Mouse (Mus musculus): Measurements from ENCODE around the gene Hist1h3h. TPM values are rescaled to one million over a fixed set of nuclear protein-coding genes. Genes with fewer than 3 reads are reported as not detected.
"Not testable (repeated sequence)": the region's sequence is repeated elsewhere in the genome, so short reads cannot be mapped to it uniquely, and the experiment has no call there.

Hist1h3h gene
- polyA plus RNA-seq, 1 experiment = 20.5 TPM

GRCm38 (mm10) chr13:21734010-21734905 lies 16.8 kb downstream of the Hist1h3h start:
- Histone ChIP-seq H3K36me3 (ENCODE audit: control insufficient read depth, insufficient read depth, low read length) (no peaks in the 10 kb centered on the region), H3K27ac (ENCODE audit: control insufficient read depth, insufficient read depth, low read depth, low read length) (peak overlapping the region; percentile 80), H3K27me3 (ENCODE audit: control insufficient read depth, insufficient read depth, low read length) (no peaks in the 10 kb centered on the region), H3K4me1 (ENCODE audit: control insufficient read depth, insufficient read depth, low read length) (peaks cover 4% of the 10 kb centered on the region), H3K4me3 (ENCODE audit: control insufficient read depth, low read depth, low read length) (peak overlapping the region; percentile 63)
- TF ChIP-seq CTCF (IDR thresholded peaks at IDR 0.05; ENCODE audit: control insufficient read depth, insufficient read depth, insufficient replicate concordance, low read depth, low read length) (peak; percentile 29; the same call in 1 of the 2 replicates), POLR2A (IDR thresholded peaks at IDR 0.05; ENCODE audit: control insufficient read depth, low read depth, low read length) (no peak)

DNA sequence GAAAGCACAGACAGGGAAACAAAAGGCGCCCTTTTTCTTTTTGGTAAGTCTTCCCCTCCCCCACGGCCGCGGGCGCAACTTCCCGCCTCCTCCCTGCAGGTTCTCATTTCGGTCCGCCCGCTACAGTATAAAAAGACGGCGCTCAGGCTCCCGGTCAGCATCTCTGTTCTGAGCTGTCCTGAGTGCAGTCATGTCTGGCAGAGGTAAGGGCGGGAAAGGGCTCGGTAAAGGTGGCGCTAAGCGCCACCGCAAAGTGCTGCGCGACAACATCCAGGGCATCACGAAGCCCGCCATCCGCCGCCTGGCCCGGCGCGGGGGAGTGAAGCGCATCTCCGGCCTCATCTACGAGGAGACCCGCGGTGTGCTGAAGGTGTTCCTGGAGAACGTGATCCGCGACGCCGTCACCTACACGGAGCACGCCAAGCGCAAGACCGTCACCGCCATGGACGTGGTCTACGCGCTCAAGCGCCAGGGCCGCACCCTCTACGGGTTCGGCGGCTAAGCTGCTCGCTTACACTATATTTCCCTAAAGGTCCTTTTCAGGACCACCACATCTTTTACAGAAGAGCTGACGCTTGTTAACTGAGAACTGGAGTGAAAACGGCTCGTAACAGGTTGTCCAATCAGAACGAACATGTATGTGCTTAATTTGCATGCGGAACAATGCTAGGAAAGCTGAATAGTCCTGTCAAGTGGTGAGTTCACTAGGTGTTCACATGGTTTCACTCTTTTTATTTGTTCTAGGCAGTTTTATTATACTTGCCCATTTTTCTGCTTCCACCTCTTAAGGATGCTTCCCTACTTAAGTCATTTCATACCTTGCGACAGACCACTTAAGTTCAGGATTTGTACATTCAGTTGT lies 17.7 kb downstream of the Hist1h3h start, which contains the start of gene Hist1h4j:
Hist1h4j (plus strand) TSS at position 159 of the 862 bp plus-strand sequence.
- peak; percentile 77 for TF ChIP-seq POLR2A (IDR thresholded peaks at IDR 0.05; ENCODE audit: control insufficient read depth, low read depth, low read length)
- H3K36me3 ChIP-seq (ENCODE audit: control insufficient read depth, insufficient read depth, low read length); H3K4me1 ChIP-seq (ENCODE audit: control insufficient read depth, insufficient read depth, low read length); H3K27me3 ChIP-seq (ENCODE audit: control insufficient read depth, insufficient read depth, low read length): not testable (repeated sequence)
- peak within 1 kb of the TSS; percentile 63 for H3K4me3 ChIP-seq (ENCODE audit: control insufficient read depth, low read depth, low read length)
- H3K27ac ChIP-seq (ENCODE audit: control insufficient read depth, insufficient read depth, low read depth, low read length) = peak within 1 kb of the TSS; percentile 80

DNA sequence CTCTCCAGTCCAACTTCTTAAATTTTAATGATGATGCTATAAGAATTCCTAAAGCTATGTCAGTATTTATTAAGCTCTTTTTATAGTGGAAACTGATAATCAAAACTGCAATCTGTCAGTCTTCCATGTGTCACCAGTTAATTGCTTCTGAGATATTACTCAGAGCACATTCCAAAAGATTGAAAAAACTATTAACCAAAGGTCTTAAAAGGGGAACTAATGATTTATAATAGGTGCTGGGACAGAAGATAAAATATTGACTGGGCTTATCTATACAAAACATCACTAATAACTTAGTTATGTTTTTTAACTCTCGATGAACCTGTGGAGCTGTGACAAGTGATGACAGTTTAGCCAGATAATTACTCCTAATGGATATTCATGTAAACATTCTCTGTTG lies 27.5 kb downstream of the Hist1h3h start:
- Histone ChIP-seq H3K4me1 (ENCODE audit: control insufficient read depth, insufficient read depth, low read length) (no peaks in the 10 kb centered on the region), H3K4me3 (ENCODE audit: control insufficient read depth, low read depth, low read length) (no peak overlapping the region), H3K36me3 (ENCODE audit: control insufficient read depth, insufficient read depth, low read length) (no peaks in the 10 kb centered on the region), H3K27ac (ENCODE audit: control insufficient read depth, insufficient read depth, low read depth, low read length) (no peak overlapping the region), H3K27me3 (ENCODE audit: control insufficient read depth, insufficient read depth, low read length) (no peaks in the 10 kb centered on the region)
- no peak for TF ChIP-seq POLR2A (IDR thresholded peaks at IDR 0.05; ENCODE audit: control insufficient read depth, low read depth, low read length)
- no peak for TF ChIP-seq CTCF (IDR thresholded peaks at IDR 0.05; ENCODE audit: control insufficient read depth, insufficient read depth, insufficient replicate concordance, low read depth, low read length)

DNA sequence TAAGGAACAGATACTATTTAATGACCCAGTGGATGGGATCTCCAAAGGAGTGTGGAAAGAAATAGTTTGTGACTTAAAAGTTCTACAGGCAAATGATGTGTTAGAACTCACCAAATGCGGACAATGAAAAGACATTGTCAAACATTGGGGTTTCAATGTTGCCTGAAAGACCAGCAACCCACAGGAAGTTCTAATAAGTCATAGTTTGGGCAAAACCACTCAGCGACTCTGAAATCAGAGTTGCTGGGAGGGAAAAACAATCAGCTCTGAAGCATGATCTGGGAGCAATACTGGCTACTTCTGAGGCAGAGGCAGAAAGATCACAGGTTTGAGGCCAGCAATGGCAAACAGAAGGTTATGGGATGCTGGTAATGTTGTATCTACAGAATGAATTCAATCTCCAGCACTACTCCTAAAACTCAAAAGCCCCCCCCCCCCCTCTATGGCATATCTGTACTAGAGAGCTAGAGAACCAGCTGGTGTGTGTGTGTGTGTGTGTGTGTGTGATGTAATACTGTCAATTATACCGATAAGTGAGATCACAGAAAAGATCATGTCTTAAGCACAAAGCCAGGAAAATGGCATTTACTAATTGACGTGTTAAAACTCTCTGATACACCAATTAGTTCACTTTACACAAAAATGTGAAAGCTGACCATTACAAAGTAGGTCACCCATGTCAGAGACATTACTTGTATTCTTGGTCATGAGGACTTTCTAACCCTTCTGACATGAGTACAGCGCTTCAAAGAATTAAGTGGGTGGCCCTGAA lies 32.1 kb downstream of the Hist1h3h start:
- TF ChIP-seq CTCF (IDR thresholded peaks at IDR 0.05; ENCODE audit: control insufficient read depth, insufficient read depth, insufficient replicate concordance, low read depth, low read length) (no peak), POLR2A (IDR thresholded peaks at IDR 0.05; ENCODE audit: control insufficient read depth, low read depth, low read length) (no peak)
- H3K27ac ChIP-seq (ENCODE audit: control insufficient read depth, insufficient read depth, low read depth, low read length) = peak overlapping the region; percentile 25
- peaks cover 3% of the 10 kb centered on the region for H3K4me1 ChIP-seq (ENCODE audit: control insufficient read depth, insufficient read depth, low read length)
- H3K36me3 ChIP-seq (ENCODE audit: control insufficient read depth, insufficient read depth, low read length) = no peaks in the 10 kb centered on the region
- H3K27me3 ChIP-seq (ENCODE audit: control insufficient read depth, insufficient read depth, low read length) = no peaks in the 10 kb centered on the region
- H3K4me3 ChIP-seq (ENCODE audit: control insufficient read depth, low read depth, low read length) = no peak overlapping the region

- Histone ChIP-seq H3K27ac (ENCODE audit: control insufficient read depth, insufficient read depth, low read depth, low read length) (peak within 1 kb of the TSS; percentile 65), H3K4me3 (ENCODE audit: control insufficient read depth, low read depth, low read length) (peak within 1 kb of the TSS; percentile 42)
- H3K27me3 ChIP-seq (ENCODE audit: control insufficient read depth, insufficient read depth, low read length); H3K4me1 ChIP-seq (ENCODE audit: control insufficient read depth, insufficient read depth, low read length); H3K36me3 ChIP-seq (ENCODE audit: control insufficient read depth, insufficient read depth, low read length): not testable (repeated sequence)
- TF ChIP-seq POLR2A (IDR thresholded peaks at IDR 0.05; ENCODE audit: control insufficient read depth, low read depth, low read length) = peak; percentile 74
Observed at GRCm38 (mm10) chr13:21750159-21751017, 32.9 kb downstream of the Hist1h3h start, which contains the start of gene Hist1h4k. Gene Hist1h4k (minus strand): TSS chr13:21750505.

GRCm38 (mm10) chr13:21751417-21751816 lies 34.0 kb downstream of the Hist1h3h start:
- Histone ChIP-seq H3K36me3 (ENCODE audit: control insufficient read depth, insufficient read depth, low read length) (no peaks in the 10 kb centered on the region), H3K4me1 (ENCODE audit: control insufficient read depth, insufficient read depth, low read length) (peaks cover 3% of the 10 kb centered on the region), H3K27ac (ENCODE audit: control insufficient read depth, insufficient read depth, low read depth, low read length) (no peak overlapping the region), H3K27me3 (ENCODE audit: control insufficient read depth, insufficient read depth, low read length) (no peaks in the 10 kb centered on the region), H3K4me3 (ENCODE audit: control insufficient read depth, low read depth, low read length) (no peak overlapping the region)
- TF ChIP-seq CTCF (IDR thresholded peaks at IDR 0.05; ENCODE audit: control insufficient read depth, insufficient read depth, insufficient replicate concordance, low read depth, low read length) = no peak
- no peak for TF ChIP-seq POLR2A (IDR thresholded peaks at IDR 0.05; ENCODE audit: control insufficient read depth, low read depth, low read length)

Measured in testis, adult 2 months (tissue).